Mouse (Mus musculus) heart, embryonic 11.5 days (tissue): ENCODE data around the gene Astn2. TPM values are rescaled to one million over a fixed set of nuclear protein-coding genes. Genes with fewer than 3 reads are reported as not detected.

Experiments
- ATAC-seq: fragments of 200-750 bp; cut with Nextera tagmentation; replicated peaks from 2 replicates; pipeline ENCODE4 v1.8.0; 2017; ENCODE audit warnings: moderate library complexity; ENCODE audit not compliant: insufficient number of reproducible peaks, low FRiP score, low TSS enrichment
- H3K27ac ChIP-seq: fragments of 300-500 bp; sonication (generic); 2 replicates; pipeline ENCODE4 v1.5.1; 2014; ENCODE audit warnings: mild to moderate bottlenecking, low read depth, low read length
- H3K27me3 ChIP-seq: fragments of 300-500 bp; sonication (generic); 2 replicates; pipeline ENCODE4 v1.6.1; 2014; ENCODE audit warnings: mild to moderate bottlenecking, low read length, mixed read lengths; ENCODE audit not compliant: control insufficient read depth, insufficient read depth
- H3K36me3 ChIP-seq: fragments of 300-500 bp; sonication (generic); 2 replicates; pipeline ENCODE4 v1.6.1; 2014; ENCODE audit warnings: mild to moderate bottlenecking, low read length, moderate library complexity, mixed read lengths; ENCODE audit not compliant: control insufficient read depth, insufficient read depth
- H3K4me1 ChIP-seq: fragments of 300-500 bp; sonication (generic); 2 replicates; pipeline ENCODE4 v1.6.1; 2014; ENCODE audit warnings: low read length; ENCODE audit not compliant: control insufficient read depth, insufficient read depth
- H3K4me2 ChIP-seq: fragments of 300-500 bp; sonication (generic); 2 replicates; pipeline ENCODE4 v1.6.1; 2014; ENCODE audit warnings: mild to moderate bottlenecking, moderate library complexity
- H3K4me3 ChIP-seq: fragments of 300-500 bp; sonication (generic); 2 replicates; pipeline ENCODE4 v1.5.1; 2014; ENCODE audit warnings: low read depth, low read length
- H3K9ac ChIP-seq: fragments of 300-500 bp; sonication (generic); 2 replicates; pipeline ENCODE4 v1.6.1; 2014; ENCODE audit warnings: mild to moderate bottlenecking, low read depth, low read length, moderate library complexity
- H3K9me3 ChIP-seq: fragments of 300-500 bp; sonication (generic); replicated peaks from 2 replicates; pipeline ENCODE4 v1.6.1; 2016; ENCODE audit warnings: low read length; ENCODE audit not compliant: control insufficient read depth
- WGBS: fragments of 180-500 bp; shearing (Covaris S2); extraction: QIAGEN DNeasy Blood & Tissue Kit; methylation state at CpG from one replicate; pipeline ENCODE4 v1.1.7; 2014; ENCODE audit not compliant: insufficient replicate concordance; 5-methylcytosine and 5-hydroxymethylcytosine counted together
- polyA plus RNA-seq: library from polyadenylated mRNA; unstranded; fragments of >200 nt; fragmentation: Nextera tagmentation; extraction: Ambion mirVana; gene quantifications from 2 replicates; pipeline ENCODE4 v1.2.1, GENCODE M21; 2014

Gene Astn2
- polyA plus RNA-seq, 1 experiment from 2014 or later = 0.14 TPM

- H3K27ac ChIP-seq = no peak overlapping the region
- H3K4me2 ChIP-seq = no peak overlapping the region
- WGBS = 61% methylated on average over 7 of the region's 7 CpGs
- no peaks in the 10 kb centered on the region for H3K9me3 ChIP-seq
- no peaks in the 10 kb centered on the region for H3K4me1 ChIP-seq
- H3K36me3 ChIP-seq = no peaks in the 10 kb centered on the region
- no peak for ATAC-seq
- no peak overlapping the region for H3K9ac ChIP-seq
- H3K4me3 ChIP-seq = no peak overlapping the region
- H3K27me3 ChIP-seq = no peaks in the 10 kb centered on the region
Observed at GRCm38 (mm10) chr4:66302686-66303310, 101.6 kb downstream of the Astn2 start.

DNA sequence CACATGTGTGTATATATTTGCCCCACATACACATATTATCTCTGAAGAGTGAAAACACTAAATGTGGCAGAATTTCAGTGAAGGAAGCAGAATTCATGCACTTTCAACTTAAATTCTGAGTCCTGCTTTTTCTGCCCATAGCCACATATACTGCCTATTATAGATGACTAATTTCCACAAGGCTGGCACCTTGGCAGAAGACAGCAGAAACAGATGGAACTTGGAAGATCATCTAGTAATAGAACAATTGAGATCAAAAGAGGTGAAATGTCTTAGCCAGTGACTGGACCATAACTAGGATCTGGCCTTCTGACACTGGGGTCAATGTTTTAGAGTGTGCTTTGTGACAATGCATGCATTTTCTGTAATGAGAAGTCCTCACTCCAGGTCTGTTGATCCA is 119.4 kb downstream of the Astn2 start:
- H3K27ac ChIP-seq = no peak overlapping the region
- H3K4me2 ChIP-seq = no peak overlapping the region
- no peaks in the 10 kb centered on the region for H3K27me3 ChIP-seq
- ATAC-seq = no peak
- no peak overlapping the region for H3K4me3 ChIP-seq
- no peaks in the 10 kb centered on the region for H3K36me3 ChIP-seq
- H3K4me1 ChIP-seq = no peaks in the 10 kb centered on the region
- no peak overlapping the region for H3K9ac ChIP-seq
- no peaks in the 10 kb centered on the region for H3K9me3 ChIP-seq

GRCm38 (mm10) chr4:66276096-66276495 is 128.3 kb downstream of the Astn2 start:
- Histone ChIP-seq H3K4me1 (no peaks in the 10 kb centered on the region), H3K27me3 (no peaks in the 10 kb centered on the region), H3K36me3 (no peaks in the 10 kb centered on the region), H3K27ac (no peak overlapping the region), H3K9ac (no peak overlapping the region), H3K4me3 (no peak overlapping the region), H3K9me3 (no peaks in the 10 kb centered on the region), H3K4me2 (no peak overlapping the region)
- WGBS = 51% methylated on average over 4 of the region's 4 CpGs
- no peak for ATAC-seq

GRCm38 (mm10) chr4:66271550-66272117 is 132.8 kb downstream of the Astn2 start:
- H3K36me3 ChIP-seq = no peaks in the 10 kb centered on the region
- H3K4me1 ChIP-seq = no peaks in the 10 kb centered on the region
- no peak for ATAC-seq
- no peak overlapping the region for H3K4me2 ChIP-seq
- no peak overlapping the region for H3K4me3 ChIP-seq
- H3K27ac ChIP-seq = no peak overlapping the region
- H3K27me3 ChIP-seq = no peaks in the 10 kb centered on the region
- H3K9me3 ChIP-seq = no peaks in the 10 kb centered on the region
- WGBS = 80% methylated on average over 6 of the region's 6 CpGs
- no peak overlapping the region for H3K9ac ChIP-seq

DNA sequence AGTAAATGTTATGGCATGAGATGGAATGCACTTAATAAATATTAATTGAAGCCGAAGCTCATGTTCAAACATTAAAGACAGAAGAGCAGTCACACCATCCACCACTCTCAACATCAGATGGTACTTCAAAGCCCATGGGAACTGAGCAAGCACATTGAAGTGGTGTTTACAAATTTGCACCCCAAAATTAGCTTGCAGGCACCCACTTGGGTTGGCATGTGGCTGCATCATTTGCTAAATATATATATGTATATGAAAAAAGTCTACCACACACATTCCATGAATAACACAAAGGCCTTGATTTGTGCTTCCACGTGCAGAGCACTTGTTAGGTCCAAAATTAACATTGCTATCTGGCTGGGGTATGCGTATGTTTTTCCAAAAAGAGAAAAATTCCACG is 140.4 kb downstream of the Astn2 start:
- Histone ChIP-seq H3K9me3 (no peaks in the 10 kb centered on the region), H3K4me1 (no peaks in the 10 kb centered on the region), H3K4me3 (no peak overlapping the region), H3K27ac (no peak overlapping the region), H3K9ac (no peak overlapping the region), H3K4me2 (no peak overlapping the region), H3K36me3 (no peaks in the 10 kb centered on the region), H3K27me3 (no peaks in the 10 kb centered on the region)
- WGBS = 61% methylated on average over 4 of the region's 4 CpGs
- no peak for ATAC-seq

- Histone ChIP-seq H3K4me2 (no peak overlapping the region), H3K9ac (no peak overlapping the region), H3K36me3 (no peaks in the 10 kb centered on the region), H3K4me3 (no peak overlapping the region), H3K4me1 (no peaks in the 10 kb centered on the region), H3K9me3 (no peaks in the 10 kb centered on the region), H3K27me3 (no peaks in the 10 kb centered on the region), H3K27ac (no peak overlapping the region)
- no peak for ATAC-seq
- WGBS = 76% methylated on average over 3 of the region's 3 CpGs
Observed at GRCm38 (mm10) chr4:66261276-66261675, 143.1 kb downstream of the Astn2 start.

GRCm38 (mm10) chr4:66258905-66259304 is 145.5 kb downstream of the Astn2 start:
- Histone ChIP-seq H3K4me2 (no peak overlapping the region), H3K4me1 (no peaks in the 10 kb centered on the region), H3K36me3 (no peaks in the 10 kb centered on the region), H3K9me3 (no peaks in the 10 kb centered on the region), H3K4me3 (no peak overlapping the region), H3K27ac (no peak overlapping the region), H3K9ac (no peak overlapping the region), H3K27me3 (no peaks in the 10 kb centered on the region)
- no peak for ATAC-seq
- WGBS = 71% methylated on average over 2 of the region's 2 CpGs

GRCm38 (mm10) chr4:66254695-66255492 is 149.5 kb downstream of the Astn2 start:
- no peaks in the 10 kb centered on the region for H3K4me1 ChIP-seq
- H3K27ac ChIP-seq = no peak overlapping the region
- H3K4me2 ChIP-seq = no peak overlapping the region
- no peak overlapping the region for H3K4me3 ChIP-seq
- no peak for ATAC-seq
- H3K36me3 ChIP-seq = no peaks in the 10 kb centered on the region
- no peak overlapping the region for H3K9ac ChIP-seq
- H3K27me3 ChIP-seq = no peaks in the 10 kb centered on the region
- whole genome bisulfite sequencing = 72% methylated on average over 4 of the region's 4 CpGs
- no peaks in the 10 kb centered on the region for H3K9me3 ChIP-seq
